Mouse (Mus musculus) ES-Bruce4 (cell line): ENCODE measurements at regions not wholly inside any gene's neighbourhood (a gene's known extent, or its start where the extent isn't known, plus 50 kb on each side); places are given as distances from the start of the nearest gene placed in this dataset.

Experiments used
- CTCF ChIP-seq: IDR thresholded peaks from one replicate; pipeline ENCODE4 v1.8.1; 2011; ENCODE audit warnings: low read depth, low read length
- POLR2A ChIP-seq: IDR thresholded peaks from one replicate; pipeline ENCODE4 v1.8.1; 2011; ENCODE audit warnings: low read length; ENCODE audit not compliant: insufficient read depth

GRCm38 (mm10) chr12:26799310-26799709 lies 330.3 kb downstream of the Cmpk2 start:
- no peak for TF ChIP-seq CTCF
- TF ChIP-seq POLR2A = no peak
